Mouse (Mus musculus) midbrain, postnatal 0 days (tissue): ENCODE measurements around the gene Ttll12. TPM values are rescaled to one million over a fixed set of nuclear protein-coding genes. Genes with fewer than 3 reads are reported as not detected.

Experiments
- ATAC-seq: fragments of 200-750 bp; cut with Nextera tagmentation; 2 replicates; pipeline ENCODE4 v1.8.0; 2017; ENCODE audit warnings: moderate number of reproducible peaks, mild to moderate bottlenecking, moderate TSS enrichment, moderate library complexity; ENCODE audit not compliant: low FRiP score
- DNase-seq: peaks from one replicate; pipeline ENCODE4 v3.0.0-alpha.2; 2015; ENCODE audit warnings: low spot score
- H3K27ac ChIP-seq: fragments of 300-500 bp; sonication (generic); 2 replicates; pipeline ENCODE4 v1.5.1; 2014; ENCODE audit warnings: low read depth, mild to moderate bottlenecking, low read length, mixed read lengths
- H3K27me3 ChIP-seq: fragments of 300-500 bp; sonication (generic); 2 replicates; pipeline ENCODE4 v1.6.1; 2014; ENCODE audit warnings: low read length, control low read depth, mixed read lengths; ENCODE audit not compliant: insufficient read depth
- H3K36me3 ChIP-seq: fragments of 300-500 bp; sonication (generic); 2 replicates; pipeline ENCODE4 v1.6.1; 2014; ENCODE audit warnings: low read length, control low read depth, mixed read lengths; ENCODE audit not compliant: insufficient read depth
- H3K4me1 ChIP-seq: fragments of 300-500 bp; sonication (generic); 2 replicates; pipeline ENCODE4 v1.6.1; 2014; ENCODE audit warnings: mild to moderate bottlenecking, control low read depth, antibody characterized with exemption, low read length, mixed read lengths; ENCODE audit not compliant: insufficient read depth
- H3K4me2 ChIP-seq: fragments of 300-500 bp; sonication (generic); 2 replicates; pipeline ENCODE4 v1.6.1; 2014; ENCODE audit warnings: low read depth, mild to moderate bottlenecking, low read length, mixed read lengths; ENCODE audit not compliant: poor library complexity, severe bottlenecking
- H3K4me3 ChIP-seq: fragments of 300-500 bp; sonication (generic); 2 replicates; pipeline ENCODE4 v1.5.1; 2014; ENCODE audit warnings: low read depth, mild to moderate bottlenecking, low read length, moderate library complexity
- H3K9ac ChIP-seq: fragments of 300-500 bp; sonication (generic); replicated peaks from 2 replicates; pipeline ENCODE4 v1.6.1; 2014; ENCODE audit warnings: mild to moderate bottlenecking, low read length, moderate library complexity, mixed read lengths; ENCODE audit not compliant: poor library complexity, severe bottlenecking
- H3K9me3 ChIP-seq: fragments of 300-500 bp; sonication (generic); 2 replicates; pipeline ENCODE4 v1.6.1; 2016; ENCODE audit warnings: low read length, control low read depth
- CTCF ChIP-seq: IDR thresholded peaks from 2 replicates; pipeline ENCODE4 v1.5.1; 2016; ENCODE audit warnings: antibody characterized with exemption, mild to moderate bottlenecking
- WGBS: fragments of 180-500 bp; shearing (Covaris S2); extraction: QIAGEN DNeasy Blood & Tissue Kit; methylation state at CpG from one replicate; pipeline ENCODE4 v1.1.7; 2014; 5-methylcytosine and 5-hydroxymethylcytosine counted together
- polyA plus RNA-seq: library from polyadenylated mRNA; unstranded; fragments of >200 nt; fragmentation: Nextera tagmentation; extraction: Ambion mirVana; gene quantifications from 2 replicates; pipeline ENCODE4 v1.2.1, GENCODE M21; 2015
- total RNA-seq: library from RNA; depleted of rRNA; stranded (reverse); fragments of >200 nt; gene quantifications from 2 replicates; pipeline ENCODE4 v1.2.3, GENCODE M21; 2014

Ttll12 gene
- total and polyA plus RNA-seq, 2 experiments from 2014 or later, result 39.1 to 56.4 TPM

DNA sequence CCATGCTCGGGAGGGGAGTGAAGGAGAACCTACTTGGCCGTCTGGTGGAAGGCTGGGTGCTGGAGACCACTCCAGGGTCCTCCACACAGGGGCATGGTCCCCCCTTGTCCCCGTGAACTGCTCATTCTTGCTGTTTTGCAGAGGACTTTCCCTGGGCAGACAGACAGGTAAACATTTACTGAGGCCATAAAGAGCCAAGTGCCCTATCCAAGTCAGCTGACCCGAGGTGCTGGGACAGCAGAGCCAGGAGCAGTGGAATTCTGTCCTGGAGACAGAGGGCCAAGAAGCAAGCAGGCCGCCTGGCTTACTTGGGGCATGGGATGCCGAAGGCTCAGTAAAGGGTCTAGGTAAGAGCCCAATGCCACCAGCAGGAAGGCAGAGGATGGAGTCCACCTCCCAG is 64.3 kb downstream of the Ttll12 start:
- TF ChIP-seq CTCF, result no peak
- Histone ChIP-seq H3K27me3 (peaks cover 21% of the 10 kb centered on the region), H3K4me1 (peaks cover 4% of the 10 kb centered on the region; the same call in 1 of the 2 replicates), H3K4me2 (no peak overlapping the region), H3K4me3 (no peak overlapping the region), H3K9me3 (no peaks in the 10 kb centered on the region), H3K36me3 (no peaks in the 10 kb centered on the region), H3K9ac (no peak overlapping the region), H3K27ac (no peak overlapping the region)
- WGBS, result 79% methylated on average over 6 of the region's 6 CpGs
- no peak for ATAC-seq
- DNase-seq, result no peak

DNA sequence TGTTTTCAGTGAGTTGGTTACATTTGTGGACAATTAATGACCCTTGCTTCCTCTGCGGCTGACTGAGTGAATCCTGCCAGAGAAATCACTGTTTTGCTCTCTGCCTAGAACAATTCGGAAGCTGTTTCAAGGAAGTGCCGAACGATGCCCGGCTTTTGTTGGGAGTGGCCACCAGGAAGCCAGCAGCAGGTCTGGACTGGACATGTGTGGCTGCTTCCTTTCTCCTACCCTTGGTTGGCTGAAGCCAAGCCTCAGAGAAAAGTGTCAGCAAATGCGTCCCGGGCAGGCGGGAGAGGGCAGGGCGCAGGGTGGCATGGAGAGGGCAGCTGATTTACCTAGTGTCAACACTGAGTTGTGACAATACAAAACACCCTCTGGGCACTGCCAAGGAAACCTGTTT is 64.7 kb downstream of the Ttll12 start:
- Histone ChIP-seq H3K9me3 (no peaks in the 10 kb centered on the region), H3K9ac (no peak overlapping the region), H3K4me2 (no peak overlapping the region), H3K4me1 (peaks cover 4% of the 10 kb centered on the region; the same call in 1 of the 2 replicates), H3K27me3 (peaks cover 26% of the 10 kb centered on the region), H3K27ac (no peak overlapping the region), H3K36me3 (no peaks in the 10 kb centered on the region), H3K4me3 (no peak overlapping the region)
- TF ChIP-seq CTCF, result no peak
- 94% methylated on average over 9 of the region's 9 CpGs for WGBS
- no peak for ATAC-seq
- DNase-seq, result no peak

DNA sequence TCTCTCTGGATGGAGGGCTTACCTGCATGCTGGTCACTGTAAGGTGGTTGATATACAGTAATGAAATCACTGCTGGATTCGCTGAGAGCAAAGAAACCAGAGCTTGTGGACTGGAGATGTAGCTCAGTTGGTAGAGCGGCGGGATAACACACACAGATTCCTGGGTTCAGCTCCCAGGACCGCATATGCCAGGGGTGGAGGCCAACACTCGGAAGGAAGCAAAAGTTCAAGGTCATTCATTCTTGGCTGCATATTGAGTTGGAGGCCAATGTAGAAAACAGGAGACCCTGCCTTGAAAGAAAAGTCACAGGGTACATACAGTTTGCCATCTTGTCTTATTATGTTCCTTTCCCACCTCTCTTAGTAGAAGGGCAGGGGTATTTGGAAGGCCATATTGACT is 65.2 kb downstream of the Ttll12 start:
- no peak for ATAC-seq

DNA sequence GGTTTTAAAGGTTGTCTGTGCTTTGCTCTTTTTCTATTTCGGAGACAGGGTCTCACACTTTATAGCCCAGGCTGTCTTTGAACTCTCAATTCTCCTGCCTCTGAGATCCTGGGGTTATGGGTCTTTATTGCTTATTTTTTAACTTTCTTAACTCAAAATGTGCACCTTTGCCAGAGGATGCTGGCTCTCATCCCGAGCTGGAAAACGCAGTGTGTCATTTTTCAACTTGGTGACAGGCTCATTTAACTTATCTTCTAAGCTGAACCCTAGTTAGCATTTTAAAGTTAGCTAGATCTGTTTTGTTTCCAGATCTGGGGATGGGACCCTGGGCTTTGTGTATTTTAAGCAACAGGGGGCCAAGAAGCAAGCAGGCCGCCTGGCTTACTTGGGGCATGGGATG is 66.1 kb downstream of the Ttll12 start:
- H3K4me3 ChIP-seq, result no peak overlapping the region
- no peak overlapping the region for H3K9ac ChIP-seq
- no peak overlapping the region for H3K4me2 ChIP-seq
- peaks cover 26% of the 10 kb centered on the region for H3K27me3 ChIP-seq
- H3K4me1 ChIP-seq, result peaks cover 4% of the 10 kb centered on the region; the same call in 1 of the 2 replicates
- H3K27ac ChIP-seq, result no peak overlapping the region
- H3K36me3 ChIP-seq, result no peaks in the 10 kb centered on the region
- DNase-seq (no peak), ATAC-seq (no peak)
- 78% methylated on average over 4 of the region's 4 CpGs for WGBS
- no peaks in the 10 kb centered on the region for H3K9me3 ChIP-seq
- no peak for TF ChIP-seq CTCF

More for the DNA sequence above, 65.2 kb downstream of the Ttll12 start:
- Histone ChIP-seq H3K9ac (no peak overlapping the region), H3K36me3 (no peaks in the 10 kb centered on the region), H3K9me3 (no peaks in the 10 kb centered on the region), H3K27ac (no peak overlapping the region), H3K4me2 (no peak overlapping the region), H3K4me1 (peaks cover 4% of the 10 kb centered on the region; the same call in 1 of the 2 replicates), H3K4me3 (no peak overlapping the region), H3K27me3 (peaks cover 26% of the 10 kb centered on the region)
- 86% methylated on average over 5 of the region's 5 CpGs for WGBS
- no peak for TF ChIP-seq CTCF
- DNase-seq, result no peak

DNA sequence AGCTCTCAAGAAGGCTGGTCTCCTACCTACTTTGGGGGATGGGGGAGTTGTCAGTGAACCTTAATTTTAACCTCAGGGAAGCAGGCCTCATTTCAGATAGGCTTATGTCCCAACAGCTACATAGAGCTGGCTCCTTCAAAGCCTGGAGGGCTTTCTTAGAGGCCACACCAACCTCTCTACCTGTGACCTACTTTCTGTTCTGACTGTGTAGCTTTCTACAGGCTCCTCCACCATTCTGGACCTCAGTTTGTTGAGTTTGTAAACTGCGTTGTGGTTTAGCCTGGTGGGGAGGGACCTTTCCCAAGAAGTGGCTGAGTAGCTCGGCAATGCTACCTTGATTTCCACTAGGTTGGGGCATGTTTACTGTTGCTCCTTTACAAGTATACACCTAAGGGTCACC is 67.2 kb downstream of the Ttll12 start:
- DNase-seq (no peak), ATAC-seq (no peak)
- 92% methylated on average over 2 of the region's 2 CpGs for WGBS
- Histone ChIP-seq H3K9me3 (no peaks in the 10 kb centered on the region), H3K9ac (no peak overlapping the region), H3K27me3 (peaks cover 26% of the 10 kb centered on the region), H3K4me3 (no peak overlapping the region), H3K27ac (no peak overlapping the region), H3K4me2 (no peak overlapping the region), H3K4me1 (peaks cover 4% of the 10 kb centered on the region; the same call in 1 of the 2 replicates), H3K36me3 (no peaks in the 10 kb centered on the region)
- TF ChIP-seq CTCF, result no peak

DNA sequence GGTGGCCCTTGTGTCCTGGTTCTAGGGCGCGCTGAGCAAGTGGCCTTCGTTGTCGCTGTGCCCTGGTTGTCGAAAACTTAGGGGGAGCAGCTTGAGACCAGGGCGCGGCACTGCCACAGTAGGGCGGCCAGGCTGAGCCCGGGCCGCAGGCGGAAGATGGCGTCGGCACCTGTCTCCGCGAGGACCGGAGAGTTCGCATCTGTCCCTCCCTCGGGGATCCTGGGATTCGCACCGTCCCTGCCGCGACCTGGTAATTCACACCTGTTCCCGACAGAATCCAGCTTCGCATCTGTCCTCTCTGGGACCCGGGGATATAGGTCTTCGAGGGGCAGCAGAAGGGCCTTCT is 67.9 kb downstream of the Ttll12 start:
- Histone ChIP-seq H3K27me3 (peaks cover 26% of the 10 kb centered on the region), H3K27ac (no peak overlapping the region), H3K36me3 (no peaks in the 10 kb centered on the region), H3K9me3 (no peaks in the 10 kb centered on the region), H3K4me3 (peak overlapping the region; percentile 34), H3K4me1 (peaks cover 4% of the 10 kb centered on the region; the same call in 1 of the 2 replicates), H3K4me2 (peak overlapping the region; percentile 84), H3K9ac (no peak overlapping the region; the same call in 1 of the 2 replicates)
- TF ChIP-seq CTCF, result no peak
- 2% methylated on average over 25 of the region's 26 CpGs for WGBS
- DNase-seq (no peak), ATAC-seq (no peak)
